Mouse (Mus musculus) G1E (cell line): ENCODE data around the gene Canx.
"Not testable (repeated sequence)": the region's sequence is repeated elsewhere in the genome, so short reads cannot be mapped to it uniquely, and the experiment has no call there.

ENCODE experiments used
- CTCF ChIP-seq: IDR thresholded peaks from 2 replicates; pipeline ENCODE4 v1.5.1; 2012; ENCODE audit warnings: low read depth, low read length, inconsistent platforms, mixed read lengths
- GATA1 ChIP-seq: IDR thresholded peaks from 2 replicates; pipeline ENCODE4 v1.6.1; 2012; ENCODE audit warnings: borderline replicate concordance, low read length, inconsistent platforms, mixed read lengths
- TAL1 ChIP-seq: conservative IDR thresholded peaks from 2 replicates; pipeline ENCODE4 v1.6.1; 2012; ENCODE audit warnings: low read depth, low read length, inconsistent platforms, mixed read lengths

GRCm38 (mm10) chr11:50319343-50319742 lies 6.1 kb downstream of the Canx start:
- TF ChIP-seq TAL1, CTCF, GATA1: not testable (repeated sequence)
